20 mouse cellular contexts compared by ENCODE assay signal in genomic region chr3:115818734-115819133, GRCm38 (mm10).
DNase-seq lines count a peak whose midpoint lies in the region; ATAC-seq and TF ChIP-seq lines count a peak whose summit lies in the region.
"Had no signal": no experiment of that assay in that cellular context is flagged by ENCODE, and none has a peak within 500 bp of the region (broad histone marks: within the 10 kb centered on the region; RNA-seq: fewer than 3 reads in every experiment).

No protein-coding gene starts in this region.

- no peak overlapping the region for H3K9ac ChIP-seq in liver, embryonic 14.5 days (replicated peaks)
- H3K9ac ChIP-seq: forebrain, postnatal 0 days; hindbrain, embryonic 13.5 days; lung, embryonic 15.5 days had no signal

- no peak for TF ChIP-seq EP300 in liver, embryonic 14.5 days (IDR thresholded peaks at IDR 0.05; ENCODE audit: low read depth)

- H3K4me3 ChIP-seq in heart, embryonic 10.5 days: no peak overlapping the region
- H3K4me3 ChIP-seq in liver, embryonic 14.5 days (ENCODE audit: insufficient read depth in 1 of 2, low read depth in 2 of 2, low read length in 2 of 2): no peak overlapping the region
- H3K4me3 ChIP-seq in layer of hippocampus, adult 2 months: no peak overlapping the region
- H3K4me3 ChIP-seq: erythroblast, embryonic 14.5 days; hindbrain, embryonic 13.5 days; limb, embryonic 10.5 days; lung, embryonic 15.5 days; midbrain, embryonic 10.5 days; myocyte had no signal

- H3K27ac ChIP-seq in heart, embryonic 10.5 days: peak overlapping the region; percentile 77
- no peak overlapping the region for H3K27ac ChIP-seq in liver, embryonic 14.5 days
- H3K27ac ChIP-seq in layer of hippocampus, adult 2 months: no peak overlapping the region
- H3K27ac ChIP-seq: hindbrain, embryonic 13.5 days; limb, embryonic 10.5 days; lung, embryonic 15.5 days; midbrain, embryonic 10.5 days had no signal

- DNase-seq in heart, embryonic 10.5 days (ENCODE audit: low spot score): no peak
- no peak for DNase-seq in heart, postnatal 4 days
- DNase-seq in thymus, postnatal 4 days: peak; percentile 28
- DNase-seq in thymus, adult 18-20 months: no peak
- DNase-seq in liver, embryonic 14.5 days (ENCODE audit: low read depth in 3 of 3, low spot score in 3 of 3): no peak
- no peak for DNase-seq in layer of hippocampus, postnatal 10 days (ENCODE audit: low spot score in 2 of 2)
- no peak for DNase-seq in embryo, embryonic 11 days
- no peak for DNase-seq in layer of hippocampus, adult 2 months (ENCODE audit: low spot score in 2 of 2)
- DNase-seq: cerebellum, adult 11 months; forebrain, postnatal 0 days; gastrocnemius, postnatal 10 days; kidney, adult 11 months; kidney, postnatal 14 days; right cerebral cortex, postnatal 14 days had no signal

- H3K27me3 ChIP-seq in heart, embryonic 10.5 days (ENCODE audit: insufficient read depth, poor library complexity, severe bottlenecking): no peaks in the 10 kb centered on the region
- H3K27me3 ChIP-seq in liver, embryonic 14.5 days (ENCODE audit: control insufficient read depth, insufficient read depth, low read length): no peaks in the 10 kb centered on the region
- H3K27me3 ChIP-seq: hindbrain, embryonic 13.5 days; lung, embryonic 15.5 days had no signal

- no peaks in the 10 kb centered on the region for H3K9me3 ChIP-seq in heart, embryonic 10.5 days
- no peaks in the 10 kb centered on the region for H3K9me3 ChIP-seq in liver, embryonic 14.5 days (ENCODE audit: control insufficient read depth, low read length)
- H3K9me3 ChIP-seq: hindbrain, embryonic 13.5 days; limb, embryonic 10.5 days; lung, embryonic 15.5 days; midbrain, embryonic 10.5 days had no signal

- 57% methylated on average over 7 of the region's 7 CpGs for WGBS in heart, embryonic 10.5 days
- WGBS in liver, embryonic 14.5 days (ENCODE audit: insufficient replicate concordance): 8% methylated on average over 7 of the region's 7 CpGs

- no peak for ATAC-seq in liver, embryonic 14.5 days (ENCODE audit: insufficient read depth)
- ATAC-seq: forebrain, postnatal 0 days had no signal

- H3K36me3 ChIP-seq in heart, embryonic 10.5 days: no peaks in the 10 kb centered on the region
- no peaks in the 10 kb centered on the region for H3K36me3 ChIP-seq in liver, embryonic 14.5 days (replicated peaks; ENCODE audit: control insufficient read depth, insufficient read depth, low read depth)
- H3K36me3 ChIP-seq: hindbrain, embryonic 13.5 days; limb, embryonic 10.5 days; lung, embryonic 15.5 days; midbrain, embryonic 10.5 days had no signal

- no peak for TF ChIP-seq CTCF in liver, embryonic 14.5 days (IDR thresholded peaks at IDR 0.05; ENCODE audit: low read depth)
- no peak for TF ChIP-seq CTCF in layer of hippocampus, adult 2 months (conservative IDR thresholded peaks at IDR 0.05)

- peak overlapping the region; percentile 13 for H3K4me2 ChIP-seq in liver, embryonic 14.5 days (ENCODE audit: low read depth)
- H3K4me2 ChIP-seq: hindbrain, embryonic 13.5 days; lung, embryonic 15.5 days had no signal

- peaks cover 64% of the 10 kb centered on the region for H3K4me1 ChIP-seq in heart, embryonic 10.5 days
- H3K4me1 ChIP-seq in liver, embryonic 14.5 days (replicated peaks; ENCODE audit: control insufficient read depth in 2 of 2, insufficient read depth in 2 of 2, low read length in 1 of 2): peaks cover 19 to 38% of the 10 kb centered on the region in 2 experiments
- H3K4me1 ChIP-seq: hindbrain, embryonic 13.5 days had no signal
